Mouse (Mus musculus): ENCODE data around the gene Tmem176a.

GRCm38 (mm10) chr6:48865152-48865745 lies 24.5 kb downstream of the Tmem176a start:
- TF ChIP-seq POLR2A (IDR thresholded peaks at IDR 0.05; ENCODE audit: borderline replicate concordance, extremely low read depth, insufficient read depth, insufficient read length, poor library complexity, severe bottlenecking), result no peak
- TF ChIP-seq CTCF (IDR thresholded peaks at IDR 0.05; ENCODE audit: borderline replicate concordance, extremely low read depth, insufficient read depth, insufficient read length), result no peak
